Mouse (Mus musculus) fibroblast of lung, adult 2 months (primary cell): Measurements from ENCODE around the gene Gm10318.

Experiments
- DNase-seq: peaks from one replicate; pipeline ENCODE4 v3.0.0-alpha.2; 2011; ENCODE audit warnings: low read depth

The Gm10318 gene

DNA sequence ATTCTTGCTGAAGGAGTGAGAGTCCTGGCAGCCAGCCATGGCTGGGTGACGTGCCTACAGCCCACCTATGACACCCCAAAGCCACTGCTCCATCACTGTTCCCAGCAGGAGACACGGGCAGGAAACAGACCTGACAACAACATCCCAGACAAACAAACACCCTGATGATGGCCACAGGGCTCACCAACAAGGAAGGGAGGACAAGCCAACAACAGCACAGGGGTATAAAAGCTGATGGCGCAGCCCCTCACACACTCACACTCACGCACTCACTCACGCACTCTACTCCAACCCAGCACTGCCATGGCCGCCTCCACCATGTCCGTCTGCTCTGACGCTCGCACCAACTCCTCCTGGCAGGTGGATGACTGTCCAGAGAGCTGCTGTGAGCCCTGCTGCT is at the start of gene Gm10318:
TSS of gene Gm10318 (plus strand) at position 301 of the 400 bp plus-strand sequence.
- no peak for DNase-seq

- DNase-seq, result no peak
These were observed 48.6 kb upstream of the Gm10318 start for GRCm38 (mm10) chr10:77804095-77804494.

DNA sequence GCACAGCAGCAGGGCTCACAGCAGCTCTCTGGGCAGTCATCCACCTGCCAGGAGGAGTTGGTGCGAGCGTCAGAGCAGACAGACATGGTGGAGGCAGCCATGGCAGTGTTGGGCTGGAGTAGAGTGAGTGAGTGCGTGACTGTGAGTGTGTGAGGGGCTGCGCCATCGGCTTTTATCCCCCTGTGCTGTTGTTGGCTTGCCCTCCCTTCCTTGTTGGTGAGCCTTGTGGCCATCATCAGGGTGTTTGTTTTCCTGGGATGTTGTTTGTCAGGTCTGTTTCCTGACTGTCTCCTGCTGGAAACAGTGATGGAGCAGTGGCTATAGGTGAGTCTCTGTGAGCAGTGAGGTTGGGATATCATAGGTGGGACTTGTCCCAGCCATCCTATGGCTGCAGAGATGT is 40.9 kb upstream of the Gm10318 start, which contains the start of gene Gm9507:
TSS of gene Gm9507 (minus strand) at position 101 of the 400 bp plus-strand sequence.
- no peak for DNase-seq

- no peak for DNase-seq
These were observed 38.3 kb upstream of the Gm10318 start, which contains the start of gene Gm2696 for GRCm38 (mm10) chr10:77814382-77814781. Gm2696 (plus strand) TSS chr10:77814682.

DNA sequence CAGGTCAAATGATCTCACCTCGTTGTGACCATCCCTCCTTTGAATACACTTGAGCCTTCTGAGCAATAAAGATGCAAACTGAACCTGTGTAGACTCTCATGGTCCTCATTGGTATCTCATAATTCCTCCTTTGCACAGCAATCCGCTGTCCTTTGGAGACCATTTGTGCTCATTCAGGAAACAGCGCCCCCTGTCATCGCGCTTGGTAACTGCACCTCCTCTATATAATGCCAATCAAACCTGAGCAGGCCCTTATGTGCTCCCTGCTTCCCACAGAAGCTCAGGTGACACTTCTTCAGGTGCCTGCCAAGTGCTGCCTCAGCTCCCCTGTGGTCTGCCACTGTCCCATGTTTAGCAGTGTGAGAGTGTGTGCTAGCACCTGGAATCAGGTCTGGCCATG is 37.1 kb upstream of the Gm10318 start:
- no peak for DNase-seq

- no peak for DNase-seq
These were observed 34.1 kb upstream of the Gm10318 start for GRCm38 (mm10) chr10:77818523-77818922.

DNA sequence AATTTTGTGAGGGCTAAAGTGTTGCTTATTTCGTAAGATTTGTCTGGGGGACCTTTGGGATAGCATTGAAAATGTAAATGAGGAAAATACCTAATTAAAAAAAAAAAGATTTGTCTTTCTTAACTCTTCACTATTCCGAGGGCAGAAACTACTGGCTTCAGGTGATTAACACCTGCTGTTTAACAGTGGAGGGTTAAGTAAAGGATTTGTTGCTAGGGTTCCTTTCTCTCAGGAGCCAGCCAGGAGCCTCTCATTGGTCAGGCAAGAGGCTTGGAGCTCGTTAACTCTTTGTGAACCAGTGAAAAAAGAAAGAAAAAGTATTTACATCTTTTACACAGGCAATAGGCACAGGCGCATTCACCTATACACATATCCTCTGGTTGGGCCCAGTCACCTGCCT is 33.5 kb upstream of the Gm10318 start:
- no peak for DNase-seq

- no peak for DNase-seq
These were observed 25.7 kb upstream of the Gm10318 start, which contains the start of gene Krtap10-4 for GRCm38 (mm10) chr10:77826951-77827350. Krtap10-4 (minus strand) TSS chr10:77827095.

DNA sequence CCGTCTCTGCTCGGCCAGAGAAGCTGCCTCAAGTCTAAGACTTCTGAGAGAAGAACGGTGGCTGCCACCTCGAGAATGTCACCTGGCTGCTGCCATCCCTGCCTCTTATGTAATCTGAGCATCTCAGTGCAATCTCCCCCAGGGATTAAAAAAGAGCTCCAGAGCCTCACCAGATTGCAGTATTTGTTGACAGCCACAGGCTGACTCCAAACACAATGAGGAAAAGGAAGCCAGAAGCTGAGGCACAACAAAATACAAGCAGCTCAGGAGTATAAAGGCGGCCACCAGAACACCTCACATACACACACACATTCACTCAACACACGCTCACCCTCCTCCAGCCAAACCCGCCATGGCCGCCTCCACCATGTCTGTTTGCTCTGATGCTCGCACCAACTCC is 17.0 kb upstream of the Gm10318 start, which contains the start of gene Krtap10-10:
TSS of gene Krtap10-10 (plus strand) at position 301 of the 400 bp plus-strand sequence.
- DNase-seq, result no peak

DNA sequence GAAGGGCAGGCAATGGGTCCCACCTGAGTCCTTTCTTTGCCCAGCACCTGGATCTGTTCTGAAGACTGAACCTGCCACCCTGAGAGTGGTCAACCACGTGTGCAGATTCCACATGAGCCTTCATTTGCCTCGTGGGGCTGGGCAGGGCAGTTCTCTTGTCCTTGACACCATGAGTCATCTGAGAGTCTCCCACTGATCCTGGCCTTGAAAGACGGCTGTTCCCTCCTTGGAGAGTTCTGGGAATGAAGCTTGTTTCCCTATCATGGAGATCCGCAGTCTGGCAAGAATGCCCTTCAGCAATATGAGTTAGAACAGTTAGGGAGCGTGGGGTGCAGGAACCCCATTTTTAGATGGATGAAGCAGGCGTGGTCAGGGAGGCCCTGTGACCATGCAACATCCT is 13.7 kb upstream of the Gm10318 start:
- no peak for DNase-seq

GRCm38 (mm10) chr10:77846503-77846902 is 6.2 kb upstream of the Gm10318 start, which contains the start of gene Gm36176:
Gm36176 (plus strand) TSS chr10:77846803.
- DNase-seq, result no peak

- DNase-seq, result no peak
These were observed 5.7 kb upstream of the Gm10318 start for GRCm38 (mm10) chr10:77846961-77847360.

DNA sequence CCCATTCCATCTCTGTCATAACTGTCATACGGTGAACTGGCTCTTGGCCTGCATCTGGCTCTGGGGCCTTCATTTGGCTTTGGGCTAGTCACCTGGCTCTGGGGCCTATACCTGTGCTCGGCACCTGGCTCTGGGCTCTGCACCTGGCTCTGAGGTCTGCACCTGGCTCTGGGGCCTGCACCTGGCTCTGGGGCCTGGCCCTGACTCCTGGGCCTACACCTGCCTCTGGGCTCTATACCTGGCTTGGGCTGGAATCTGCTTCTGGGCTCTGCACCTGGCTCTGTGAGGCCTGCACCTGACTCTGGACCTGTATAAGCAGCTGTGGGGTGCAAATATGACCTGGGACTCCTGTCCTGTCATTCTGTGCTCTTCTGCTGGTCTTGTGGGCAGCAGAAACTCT is 5.1 kb upstream of the Gm10318 start:
- no peak for DNase-seq

DNA sequence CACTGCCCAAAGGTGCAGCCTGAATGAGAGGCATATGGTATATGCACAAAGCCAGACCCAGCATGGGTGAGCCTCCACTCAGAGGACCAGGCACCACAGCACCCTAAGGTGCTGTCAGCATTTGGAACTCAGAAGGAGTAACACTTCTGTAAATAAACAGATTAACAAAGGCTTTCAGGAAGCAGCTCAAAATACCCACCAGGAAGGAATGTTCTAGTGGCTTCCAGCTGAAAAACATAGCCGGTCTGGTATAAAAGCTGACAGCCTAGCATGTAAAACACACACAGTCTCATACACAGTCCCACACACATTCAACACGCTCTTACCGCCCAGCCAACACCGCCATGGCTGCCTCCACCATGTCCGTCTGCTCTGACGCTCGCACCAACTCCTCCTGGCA is 9.0 kb downstream of the Gm10318 start, which contains the start of gene Gm3285:
TSS of gene Gm3285 (plus strand) at position 301 of the 400 bp plus-strand sequence.
- DNase-seq, result no peak

DNA sequence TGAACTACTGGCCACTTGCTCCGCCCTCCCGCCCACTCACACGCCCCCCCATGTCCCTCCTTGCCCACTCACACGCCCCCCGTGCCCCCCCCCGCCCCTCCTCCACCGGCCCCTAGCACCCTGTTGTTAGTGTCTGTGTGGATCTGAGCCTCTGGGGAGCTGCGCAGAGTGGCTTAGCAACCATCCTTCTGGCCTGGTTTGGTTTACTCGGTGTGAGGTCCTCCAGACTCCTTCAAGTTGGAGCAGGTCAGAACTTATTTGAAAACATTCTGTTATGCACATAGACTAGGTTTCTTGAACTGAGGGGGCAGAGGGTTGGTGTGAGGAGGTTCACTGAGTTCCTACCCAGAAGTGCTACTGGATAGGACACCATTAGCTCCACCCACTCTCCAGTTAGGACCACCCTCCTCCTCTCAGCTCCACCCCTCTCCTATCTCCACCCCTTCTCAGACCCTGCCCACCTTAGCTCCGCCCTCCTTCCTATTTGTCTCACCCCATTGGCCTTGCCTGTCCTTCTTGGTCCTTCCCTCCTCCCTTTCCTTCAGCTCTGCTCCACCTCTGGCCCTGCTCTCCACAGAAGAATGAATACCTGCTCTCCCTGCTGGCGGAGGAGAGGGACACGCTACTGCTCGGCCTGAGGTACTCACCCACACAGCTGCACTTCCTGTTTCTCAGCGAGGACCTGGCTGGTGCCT is 11.6 kb downstream of the Gm10318 start:
- DNase-seq, result no peak

GRCm38 (mm10) chr10:77864762-77865143 is 12.1 kb downstream of the Gm10318 start:
- DNase-seq, result no peak

DNA sequence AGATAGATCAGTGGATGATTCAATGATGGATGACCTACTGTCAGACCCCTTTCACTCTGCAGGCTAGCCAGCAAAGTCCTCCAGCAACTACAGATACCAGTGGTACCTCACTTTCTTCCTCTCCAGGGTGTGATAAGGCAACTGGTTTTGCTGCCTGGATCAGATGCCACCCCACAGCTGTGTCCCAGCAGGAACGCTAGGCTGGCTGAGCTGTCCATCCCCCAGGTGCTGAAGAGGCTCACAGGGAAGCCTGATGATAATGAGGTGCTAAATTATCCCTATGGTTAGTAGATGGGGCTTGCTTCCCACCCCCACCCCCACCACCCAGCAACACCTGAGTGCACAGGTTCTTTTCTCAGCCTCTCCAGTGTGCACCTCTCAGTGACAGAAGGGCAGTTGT is 14.9 kb downstream of the Gm10318 start:
- no peak for DNase-seq

GRCm38 (mm10) chr10:77869651-77870050 is 17.0 kb downstream of the Gm10318 start:
- no peak for DNase-seq

DNA sequence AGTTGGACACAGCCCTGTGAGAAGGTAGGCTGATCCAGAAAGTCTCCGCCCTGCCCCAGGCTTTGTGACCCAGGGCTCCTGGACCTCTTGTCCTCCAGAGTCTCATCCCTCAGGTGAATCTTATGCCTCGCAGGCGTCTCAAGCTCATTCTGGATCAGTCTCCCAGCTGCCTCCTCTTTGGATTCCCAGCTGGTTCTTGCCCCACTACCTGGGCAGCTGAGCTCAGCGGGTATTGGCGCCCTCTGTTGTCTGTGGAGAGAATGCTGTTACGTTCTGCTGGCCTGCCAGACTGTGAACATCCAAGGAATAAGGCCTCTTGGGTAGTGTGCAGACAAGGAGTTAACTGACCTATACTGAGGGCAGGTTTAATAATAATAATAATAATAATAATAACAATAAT is 26.3 kb downstream of the Gm10318 start:
- DNase-seq, result no peak

DNA sequence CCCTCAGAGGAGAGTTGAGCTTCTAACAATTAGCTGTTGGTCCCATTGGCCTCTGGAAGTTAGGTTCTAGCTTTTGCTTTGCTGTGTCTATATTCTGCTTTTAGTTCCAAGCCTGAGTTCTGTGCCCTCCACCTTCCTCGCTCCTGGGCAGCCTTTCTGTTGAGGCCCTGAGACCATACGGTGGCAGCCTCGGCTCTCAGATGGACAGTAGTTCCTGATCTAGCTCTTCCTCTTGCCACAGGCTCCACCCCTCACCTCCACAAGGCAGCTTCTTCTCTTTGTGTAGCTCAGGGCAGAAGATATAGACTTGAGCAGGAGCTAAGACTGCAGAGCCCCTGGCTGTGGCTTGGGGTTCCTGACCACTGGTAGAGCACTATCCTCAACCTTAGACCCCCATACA is 27.6 kb downstream of the Gm10318 start:
- no peak for DNase-seq

GRCm38 (mm10) chr10:77882553-77882952 is 29.9 kb downstream of the Gm10318 start:
- no peak for DNase-seq

DNA sequence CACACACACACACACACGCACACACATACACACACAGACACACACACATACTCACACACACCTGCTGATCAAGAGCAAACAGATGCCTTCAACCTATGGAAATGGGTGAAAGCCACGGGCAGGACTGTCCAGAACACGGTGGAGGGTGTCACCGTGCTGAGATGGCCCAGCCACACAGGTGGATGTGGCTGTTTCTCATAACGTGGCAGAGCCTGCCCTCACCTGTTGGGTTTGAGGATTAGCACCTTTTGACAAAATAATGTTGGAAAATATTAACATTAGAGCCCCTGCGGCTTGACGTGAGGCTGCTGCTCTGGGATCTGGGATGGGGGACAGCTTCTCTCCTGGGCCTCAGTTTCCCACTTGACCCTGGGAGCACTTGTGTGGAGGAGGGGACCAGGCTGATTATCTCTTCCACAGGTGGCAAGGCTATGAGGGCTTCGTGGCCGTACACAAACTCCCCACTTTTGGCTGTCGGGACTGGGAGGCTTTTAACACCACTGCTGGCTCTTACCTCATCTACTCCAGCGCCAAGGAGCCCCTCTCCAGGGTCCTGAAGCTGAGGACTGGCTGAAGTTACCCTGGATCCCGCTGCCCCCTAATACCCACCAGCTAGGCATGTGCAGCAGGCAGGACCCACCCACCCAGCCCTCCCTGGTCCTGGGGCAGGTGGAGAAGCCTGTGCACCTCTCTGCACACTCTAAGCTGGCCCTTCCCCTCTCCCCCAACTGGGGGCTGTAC is 33.5 kb downstream of the Gm10318 start:
- DNase-seq, result no peak

DNA sequence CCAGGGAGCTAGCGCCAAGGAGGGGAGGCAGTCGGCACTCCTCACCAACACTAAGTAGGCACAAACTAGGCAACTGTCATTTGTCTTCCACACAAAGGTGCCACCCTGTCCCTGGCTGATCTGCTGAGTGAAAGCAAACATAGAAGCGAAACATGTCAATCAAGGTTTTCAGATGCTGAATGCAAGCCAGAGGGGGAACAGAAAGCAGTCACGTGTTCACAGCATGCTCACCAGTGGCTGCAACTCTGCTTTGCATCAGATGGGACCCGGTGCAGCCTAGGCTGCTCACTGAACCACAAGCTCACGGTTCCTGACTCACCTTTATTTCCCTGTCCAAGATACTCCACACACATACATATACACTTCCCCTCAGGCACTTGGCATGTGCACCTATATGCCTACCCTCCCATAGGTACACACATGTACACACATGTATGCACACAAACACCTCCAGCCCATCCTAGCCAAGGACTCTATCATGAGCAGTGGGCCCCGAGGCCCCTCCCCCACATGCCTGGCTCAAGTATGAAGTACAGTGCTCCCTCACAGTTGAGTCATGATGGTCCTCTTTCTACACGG is 38.4 kb downstream of the Gm10318 start:
- DNase-seq, result no peak
